Mouse (Mus musculus): ENCODE data around the gene Wdr20. TPM values are rescaled to one million over a fixed set of nuclear protein-coding genes. Genes with fewer than 3 reads are reported as not detected.

Gene Wdr20
- polyA plus RNA-seq, 1 experiment from 2014 or later, result 21.6 TPM

GRCm38 (mm10) chr12:110802674-110803297, 65.0 kb downstream of the Wdr20 start:
- Histone ChIP-seq H3K27ac (replicated peaks; ENCODE audit: low read depth, low read length) (no peak overlapping the region), H3K9me3 (ENCODE audit: control insufficient read depth, low read length) (no peaks in the 10 kb centered on the region), H3K27me3 (ENCODE audit: control insufficient read depth, insufficient read depth, low read length) (no peaks in the 10 kb centered on the region), H3K4me1 (ENCODE audit: control insufficient read depth, insufficient read depth, low read length) (0 out of 2 replicates have a peak, but pooled peaks cover 2% of the 10 kb centered on the region), H3K36me3 (ENCODE audit: control insufficient read depth, insufficient read depth, low read length) (no peaks in the 10 kb centered on the region), H3K4me2 (ENCODE audit: low read depth, severe bottlenecking) (no peak overlapping the region), H3K4me3 (ENCODE audit: low read depth, low read length) (no peak overlapping the region), H3K9ac (ENCODE audit: low read length) (no peak overlapping the region)
- DNase-seq (ENCODE audit: low spot score) (no peak), ATAC-seq (ENCODE audit: insufficient number of reproducible peaks, low FRiP score, low TSS enrichment, low read depth) (no peak)
- 89% methylated on average over 5 of the region's 5 CpGs for WGBS

GRCm38 (mm10) chr12:110804261-110804660, 66.5 kb downstream of the Wdr20 start:
- Histone ChIP-seq H3K9ac (ENCODE audit: low read length) (no peak overlapping the region), H3K27me3 (ENCODE audit: control insufficient read depth, insufficient read depth, low read length) (no peaks in the 10 kb centered on the region), H3K27ac (replicated peaks; ENCODE audit: low read depth, low read length) (no peak overlapping the region), H3K36me3 (ENCODE audit: control insufficient read depth, insufficient read depth, low read length) (no peaks in the 10 kb centered on the region), H3K9me3 (ENCODE audit: control insufficient read depth, low read length) (no peaks in the 10 kb centered on the region), H3K4me1 (ENCODE audit: control insufficient read depth, insufficient read depth, low read length) (0 out of 2 replicates have a peak, but pooled peaks cover 2% of the 10 kb centered on the region), H3K4me3 (ENCODE audit: low read depth, low read length) (no peak overlapping the region), H3K4me2 (ENCODE audit: low read depth, severe bottlenecking) (no peak overlapping the region)
- peak; percentile 34 for DNase-seq (ENCODE audit: low spot score)
- no peak for ATAC-seq (ENCODE audit: insufficient number of reproducible peaks, low FRiP score, low TSS enrichment, low read depth)
- WGBS, result 54% methylated on average over 10 of the region's 10 CpGs

- Histone ChIP-seq H3K4me2 (ENCODE audit: low read depth, severe bottlenecking) (no peak overlapping the region), H3K36me3 (ENCODE audit: control insufficient read depth, insufficient read depth, low read length) (no peaks in the 10 kb centered on the region), H3K4me3 (ENCODE audit: low read depth, low read length) (no peak overlapping the region), H3K27me3 (ENCODE audit: control insufficient read depth, insufficient read depth, low read length) (no peaks in the 10 kb centered on the region), H3K9me3 (ENCODE audit: control insufficient read depth, low read length) (no peaks in the 10 kb centered on the region), H3K9ac (ENCODE audit: low read length) (no peak overlapping the region), H3K27ac (replicated peaks; ENCODE audit: low read depth, low read length) (no peak overlapping the region), H3K4me1 (ENCODE audit: control insufficient read depth, insufficient read depth, low read length) (0 out of 2 replicates have a peak, but pooled peaks cover 2% of the 10 kb centered on the region)
- ATAC-seq (ENCODE audit: insufficient number of reproducible peaks, low FRiP score, low TSS enrichment, low read depth), result no peak
- 82% methylated on average over 3 of the region's 3 CpGs for WGBS
- no peak for DNase-seq (ENCODE audit: low spot score)
These were observed 68.7 kb downstream of the Wdr20 start for GRCm38 (mm10) chr12:110806301-110806970.

- 91% methylated on average over 10 of the region's 10 CpGs for WGBS
- Histone ChIP-seq H3K27ac (replicated peaks; ENCODE audit: low read depth, low read length) (no peak overlapping the region), H3K4me2 (ENCODE audit: low read depth, severe bottlenecking) (no peak overlapping the region), H3K9ac (ENCODE audit: low read length) (no peak overlapping the region), H3K27me3 (ENCODE audit: control insufficient read depth, insufficient read depth, low read length) (no peaks in the 10 kb centered on the region), H3K4me1 (ENCODE audit: control insufficient read depth, insufficient read depth, low read length) (0 out of 2 replicates have a peak, but pooled peaks cover 2% of the 10 kb centered on the region), H3K36me3 (ENCODE audit: control insufficient read depth, insufficient read depth, low read length) (peaks cover 2% of the 10 kb centered on the region; the same call in 1 of the 2 replicates), H3K9me3 (ENCODE audit: control insufficient read depth, low read length) (no peaks in the 10 kb centered on the region), H3K4me3 (ENCODE audit: low read depth, low read length) (no peak overlapping the region)
- DNase-seq (ENCODE audit: low spot score) (no peak), ATAC-seq (ENCODE audit: insufficient number of reproducible peaks, low FRiP score, low TSS enrichment, low read depth) (no peak)
These were observed 70.7 kb downstream of the Wdr20 start for GRCm38 (mm10) chr12:110808430-110808829.

GRCm38 (mm10) chr12:110808848-110809247, 71.1 kb downstream of the Wdr20 start:
- H3K27me3 ChIP-seq (ENCODE audit: control insufficient read depth, insufficient read depth, low read length), result no peaks in the 10 kb centered on the region
- H3K27ac ChIP-seq (replicated peaks; ENCODE audit: low read depth, low read length), result no peak overlapping the region
- no peak for ATAC-seq (ENCODE audit: insufficient number of reproducible peaks, low FRiP score, low TSS enrichment, low read depth)
- no peak overlapping the region for H3K9ac ChIP-seq (ENCODE audit: low read length)
- no peak overlapping the region for H3K4me2 ChIP-seq (ENCODE audit: low read depth, severe bottlenecking)
- DNase-seq (ENCODE audit: low spot score), result no peak
- 0 out of 2 replicates have a peak, but pooled peaks cover 2% of the 10 kb centered on the region for H3K4me1 ChIP-seq (ENCODE audit: control insufficient read depth, insufficient read depth, low read length)
- H3K36me3 ChIP-seq (ENCODE audit: control insufficient read depth, insufficient read depth, low read length), result peaks cover 2% of the 10 kb centered on the region; the same call in 1 of the 2 replicates
- no peak overlapping the region for H3K4me3 ChIP-seq (ENCODE audit: low read depth, low read length)
- 88% methylated on average over 5 of the region's 5 CpGs for WGBS
- no peaks in the 10 kb centered on the region for H3K9me3 ChIP-seq (ENCODE audit: control insufficient read depth, low read length)

- no peaks in the 10 kb centered on the region for H3K9me3 ChIP-seq (ENCODE audit: control insufficient read depth, low read length)
- H3K27me3 ChIP-seq (ENCODE audit: control insufficient read depth, insufficient read depth, low read length), result no peaks in the 10 kb centered on the region
- H3K27ac ChIP-seq (replicated peaks; ENCODE audit: low read depth, low read length), result no peak overlapping the region
- no peaks in the 10 kb centered on the region for H3K4me1 ChIP-seq (ENCODE audit: control insufficient read depth, insufficient read depth, low read length)
- no peak for ATAC-seq (ENCODE audit: insufficient number of reproducible peaks, low FRiP score, low TSS enrichment, low read depth)
- no peak overlapping the region for H3K9ac ChIP-seq (ENCODE audit: low read length)
- DNase-seq (ENCODE audit: low spot score), result no peak
- no peak overlapping the region for H3K4me2 ChIP-seq (ENCODE audit: low read depth, severe bottlenecking)
- H3K4me3 ChIP-seq (ENCODE audit: low read depth, low read length), result no peak overlapping the region
- WGBS, result 88% methylated on average over 9 of the region's 9 CpGs
- peaks cover 2% of the 10 kb centered on the region for H3K36me3 ChIP-seq (ENCODE audit: control insufficient read depth, insufficient read depth, low read length)
These were observed 75.4 kb downstream of the Wdr20 start for GRCm38 (mm10) chr12:110813132-110813531.

GRCm38 (mm10) chr12:110813624-110814023, 75.9 kb downstream of the Wdr20 start:
- 94% methylated on average over 6 of the region's 6 CpGs for WGBS
- H3K4me3 ChIP-seq (ENCODE audit: low read depth, low read length), result no peak overlapping the region
- no peaks in the 10 kb centered on the region for H3K4me1 ChIP-seq (ENCODE audit: control insufficient read depth, insufficient read depth, low read length)
- H3K4me2 ChIP-seq (ENCODE audit: low read depth, severe bottlenecking), result no peak overlapping the region
- no peaks in the 10 kb centered on the region for H3K27me3 ChIP-seq (ENCODE audit: control insufficient read depth, insufficient read depth, low read length)
- no peak overlapping the region for H3K9ac ChIP-seq (ENCODE audit: low read length)
- H3K9me3 ChIP-seq (ENCODE audit: control insufficient read depth, low read length), result no peaks in the 10 kb centered on the region
- DNase-seq (ENCODE audit: low spot score) (no peak), ATAC-seq (ENCODE audit: insufficient number of reproducible peaks, low FRiP score, low TSS enrichment, low read depth) (no peak)
- H3K27ac ChIP-seq (replicated peaks; ENCODE audit: low read depth, low read length), result no peak overlapping the region
- H3K36me3 ChIP-seq (ENCODE audit: control insufficient read depth, insufficient read depth, low read length), result peaks cover 2% of the 10 kb centered on the region

GRCm38 (mm10) chr12:110814924-110815323, 77.2 kb downstream of the Wdr20 start:
- H3K27ac ChIP-seq (replicated peaks; ENCODE audit: low read depth, low read length), result no peak overlapping the region
- no peak overlapping the region for H3K9ac ChIP-seq (ENCODE audit: low read length)
- WGBS, result 62% methylated on average over 17 of the region's 17 CpGs
- no peak overlapping the region for H3K4me2 ChIP-seq (ENCODE audit: low read depth, severe bottlenecking)
- ATAC-seq (ENCODE audit: insufficient number of reproducible peaks, low FRiP score, low TSS enrichment, low read depth), result no peak
- H3K36me3 ChIP-seq (ENCODE audit: control insufficient read depth, insufficient read depth, low read length), result peaks cover 2% of the 10 kb centered on the region
- H3K4me1 ChIP-seq (ENCODE audit: control insufficient read depth, insufficient read depth, low read length), result no peaks in the 10 kb centered on the region
- no peak overlapping the region for H3K4me3 ChIP-seq (ENCODE audit: low read depth, low read length)
- no peaks in the 10 kb centered on the region for H3K9me3 ChIP-seq (ENCODE audit: control insufficient read depth, low read length)
- H3K27me3 ChIP-seq (ENCODE audit: control insufficient read depth, insufficient read depth, low read length), result no peaks in the 10 kb centered on the region
- DNase-seq (ENCODE audit: low spot score), result no peak

All from limb, embryonic 11.5 days (tissue).